Mouse (Mus musculus) myocyte (in vitro differentiated cells): ENCODE data around the gene Slc25a45. TPM values are rescaled to one million over a fixed set of nuclear protein-coding genes. Genes with fewer than 3 reads are reported as not detected.
A peak's percentile ranks its signal among the peaks of the same experiment; 100 is the strongest.

Source experiments
- H3K27me3 ChIP-seq: one replicate; pipeline ENCODE4 v1.6.1; 2011; ENCODE audit not compliant: control insufficient read depth, insufficient read depth, insufficient read length
- H3K36me3 ChIP-seq: one replicate; pipeline ENCODE4 v1.6.1; 2011; ENCODE audit not compliant: control insufficient read depth, insufficient read depth
- H3K4me2 ChIP-seq: one replicate; pipeline ENCODE4 v1.6.1; 2011; ENCODE audit warnings: low read depth, control low read depth
- H3K4me3 ChIP-seq: one replicate; pipeline ENCODE4 v1.5.1; 2011; ENCODE audit warnings: mild to moderate bottlenecking, control low read depth, moderate library complexity
- H3K79me2 ChIP-seq: one replicate; pipeline ENCODE4 v1.6.1; 2011; ENCODE audit not compliant: control insufficient read depth, insufficient read depth
- H3ac ChIP-seq: one replicate; pipeline ENCODE4 v1.6.1; 2011; ENCODE audit not compliant: control insufficient read depth, insufficient read length
- CEBPB ChIP-seq: IDR thresholded peaks from 2 replicates; pipeline ENCODE4 v1.6.1; 2011; ENCODE audit warnings: mild to moderate bottlenecking, moderate library complexity; ENCODE audit not compliant: poor library complexity, insufficient read depth, severe bottlenecking
- E2F4 ChIP-seq: IDR thresholded peaks from one replicate; pipeline ENCODE4 v1.6.1; 2011; ENCODE audit warnings: mild to moderate bottlenecking, control low read depth, moderate library complexity; ENCODE audit not compliant: insufficient read depth
- MAX ChIP-seq: IDR thresholded peaks from one replicate; pipeline ENCODE4 v1.6.1; 2011; ENCODE audit warnings: low read depth, mild to moderate bottlenecking, control low read depth
- MYOD1 ChIP-seq, 3 experiments: IDR thresholded peaks; one replicate each; pipeline ENCODE4 v1.6.1; 2011; ENCODE audit warnings: control low read depth in 2 of 3, low read depth in 2 of 3, mild to moderate bottlenecking in 2 of 3, moderate library complexity in 1 of 3; ENCODE audit not compliant: insufficient read length in 2 of 3, control insufficient read depth in 1 of 3
- MYOG ChIP-seq, 3 experiments: IDR thresholded peaks; one replicate each; pipeline ENCODE4 v1.6.1; 2011; ENCODE audit warnings: control low read depth in 2 of 3, low read depth in 2 of 3, mild to moderate bottlenecking in 2 of 3; ENCODE audit not compliant: insufficient read length in 2 of 3, control insufficient read depth in 1 of 3, insufficient read depth in 1 of 3
- POLR2A ChIP-seq: IDR thresholded peaks from one replicate; pipeline ENCODE4 v1.6.1; 2011; ENCODE audit warnings: low read depth, mild to moderate bottlenecking, control low read depth, moderate library complexity; ENCODE audit not compliant: insufficient read length
- POLR2AphosphoS2 ChIP-seq: IDR thresholded peaks from one replicate; pipeline ENCODE4 v1.6.1; 2011; ENCODE audit warnings: low read depth, control low read depth; ENCODE audit not compliant: insufficient read length
- REST ChIP-seq: IDR thresholded peaks from one replicate; pipeline ENCODE4 v1.6.1; 2011; ENCODE audit warnings: mild to moderate bottlenecking, control low read depth, moderate library complexity; ENCODE audit not compliant: insufficient read depth, insufficient read length
- SRF ChIP-seq: IDR thresholded peaks from one replicate; pipeline ENCODE4 v1.6.1; 2011; ENCODE audit warnings: low read depth; ENCODE audit not compliant: control insufficient read depth, insufficient read length
- TCF12 ChIP-seq: IDR thresholded peaks from one replicate; pipeline ENCODE4 v1.6.1; 2011; ENCODE audit warnings: mild to moderate bottlenecking, control low read depth; ENCODE audit not compliant: poor library complexity, insufficient read depth, severe bottlenecking
- TCF3 ChIP-seq: IDR thresholded peaks from one replicate; pipeline ENCODE4 v1.6.1; 2011; ENCODE audit warnings: low read depth, control low read depth; ENCODE audit not compliant: insufficient read length
- USF1 ChIP-seq: IDR thresholded peaks from one replicate; pipeline ENCODE4 v1.6.1; 2011; ENCODE audit warnings: low read depth, mild to moderate bottlenecking, control low read depth, moderate library complexity
- polyA plus RNA-seq: library from polyadenylated mRNA; unstranded; fragments of >200 nt; fragmentation: generic; extraction: Trizol; gene quantifications from one replicate; pipeline ENCODE4 v1.2.1, GENCODE M21; 2012; ENCODE audit warnings: missing spikeins

Gene Slc25a45
- polyA plus RNA-seq, 1 experiment, result 5.2 TPM

GRCm38 (mm10) chr19:5831958-5832320 lies 45.7 kb upstream of the Slc25a45 start:
- Histone ChIP-seq H3K79me2 (peaks cover 28% of the 10 kb centered on the region), H3K36me3 (peaks cover 11% of the 10 kb centered on the region), H3K27me3 (no peaks in the 10 kb centered on the region), H3K4me2 (peak overlapping the region; percentile 87), H3ac (no peak overlapping the region), H3K4me3 (no peak overlapping the region)
- TF ChIP-seq SRF (no peak), E2F4 (no peak), POLR2A (peak; percentile 67), TCF12 (no peak), POLR2AphosphoS2 (peak; percentile 92), MYOD1 (IDR thresholded peaks at IDR 0.05; ENCODE audit: control insufficient read depth in 1 of 3, insufficient read length in 2 of 3, low read depth in 2 of 3) (no peak)

DNA sequence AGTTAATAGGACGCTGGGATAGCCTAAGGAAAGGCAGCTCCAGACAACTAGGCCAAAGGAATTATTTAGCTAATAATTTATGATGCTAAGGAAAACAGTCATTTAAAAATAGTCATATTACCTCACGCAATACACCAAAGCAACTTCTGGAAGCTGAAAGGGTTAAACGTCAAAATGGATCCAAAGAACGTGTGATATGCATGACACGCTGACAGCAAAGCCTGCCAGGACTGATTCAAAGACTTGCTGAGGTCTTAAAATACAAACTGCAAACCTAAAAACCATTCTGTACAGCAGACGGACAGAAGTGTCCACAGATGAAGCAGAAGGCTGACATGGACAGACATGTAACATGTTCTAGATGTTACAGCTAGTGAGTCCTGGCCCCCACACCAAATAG lies 45.3 kb upstream of the Slc25a45 start:
- H3K36me3 ChIP-seq, result peaks cover 7% of the 10 kb centered on the region
- H3K4me3 ChIP-seq, result no peak overlapping the region
- H3K27me3 ChIP-seq, result no peaks in the 10 kb centered on the region
- H3K79me2 ChIP-seq, result peaks cover 31% of the 10 kb centered on the region
- H3ac ChIP-seq, result no peak overlapping the region
- peak; percentile 80 for TF ChIP-seq POLR2AphosphoS2
- no peak for TF ChIP-seq TCF12
- peak overlapping the region; percentile 87 for H3K4me2 ChIP-seq

DNA sequence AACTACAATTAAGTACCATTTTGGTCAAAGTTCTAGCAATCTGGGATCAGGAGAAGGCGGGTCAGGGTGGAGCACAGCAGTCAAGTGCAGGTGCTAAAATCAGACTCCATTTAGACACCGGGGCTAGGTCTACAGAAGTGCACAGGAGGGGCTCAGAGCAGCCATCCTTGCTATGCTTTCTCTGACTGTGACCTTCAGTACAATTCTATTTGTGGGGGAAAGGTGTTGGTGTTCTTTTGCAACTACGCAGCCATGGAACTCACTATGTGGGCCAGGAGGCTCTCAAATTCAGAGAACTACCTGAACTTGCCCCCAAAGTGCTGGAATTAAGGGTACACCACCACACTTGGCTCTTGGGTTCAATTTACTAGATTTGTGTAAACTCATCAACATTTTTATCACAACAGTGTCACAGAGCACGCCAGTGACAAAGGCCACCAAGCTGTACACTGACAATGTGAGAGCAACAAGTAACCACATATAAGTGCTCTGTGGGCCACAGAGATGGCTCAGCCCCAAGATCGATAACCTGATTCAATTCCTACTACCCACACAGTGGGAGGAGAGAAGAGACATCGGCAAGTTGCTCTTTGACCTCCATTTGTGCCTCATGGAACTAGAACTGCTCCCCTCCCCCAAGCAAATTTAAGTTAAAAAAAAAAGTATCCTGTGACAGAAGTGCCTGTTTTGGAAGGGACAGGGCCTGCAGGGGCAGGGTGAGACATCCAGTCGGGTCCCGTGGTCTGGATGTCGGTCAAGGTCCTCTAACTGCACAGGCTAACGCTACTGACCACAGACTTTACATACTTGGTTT lies 44.1 kb upstream of the Slc25a45 start:
- Histone ChIP-seq H3K36me3 (no peaks in the 10 kb centered on the region), H3K79me2 (peaks cover 41% of the 10 kb centered on the region), H3K4me3 (no peak overlapping the region), H3K27me3 (no peaks in the 10 kb centered on the region), H3ac (no peak overlapping the region), H3K4me2 (peak overlapping the region; percentile 87)
- TF ChIP-seq TCF3 (no peak), REST (no peak), MYOD1 (IDR thresholded peaks at IDR 0.05; ENCODE audit: control insufficient read depth in 1 of 3, insufficient read length in 2 of 3, low read depth in 2 of 3) (no peak), CEBPB (no peak), POLR2AphosphoS2 (peak; percentile 88), MAX (no peak), POLR2A (peak; percentile 49), TCF12 (no peak), SRF (no peak), E2F4 (no peak), MYOG (IDR thresholded peaks at IDR 0.05; ENCODE audit: control insufficient read depth in 1 of 3, insufficient read depth in 1 of 3, insufficient read length in 2 of 3, low read depth in 2 of 3) (no peak), USF1 (no peak)

DNA sequence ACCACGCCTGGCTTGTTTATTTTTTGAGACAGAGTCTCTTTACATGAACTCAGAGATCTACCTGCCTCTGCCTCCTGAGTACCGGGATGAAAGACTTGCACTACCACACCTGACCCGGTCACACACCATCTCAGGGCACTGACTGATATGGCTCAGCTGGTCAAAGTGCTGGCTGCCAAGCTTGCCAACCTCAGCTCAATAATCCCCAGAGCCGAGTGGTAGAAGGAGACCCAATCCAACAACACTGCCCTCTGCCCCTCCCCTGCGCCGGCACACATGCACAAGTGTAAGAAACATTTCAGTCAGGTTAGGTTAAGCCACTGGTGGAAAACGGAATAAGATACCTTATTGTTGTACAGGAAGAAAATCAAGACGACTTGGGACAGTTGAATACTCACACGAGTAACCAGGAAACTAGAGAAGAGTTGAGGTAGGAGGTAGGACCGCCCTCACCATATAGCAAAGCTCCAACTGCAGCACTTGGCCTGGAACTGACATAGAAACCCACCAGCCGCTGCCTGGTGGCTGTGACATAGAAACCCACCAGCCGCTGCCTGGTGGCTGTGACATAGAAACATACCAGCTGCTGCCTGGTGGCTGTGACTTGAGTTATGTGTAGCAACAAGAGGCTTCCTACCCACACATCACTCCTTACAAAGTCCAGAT lies 43.2 kb upstream of the Slc25a45 start:
- Histone ChIP-seq H3K36me3 (no peaks in the 10 kb centered on the region), H3K27me3 (no peaks in the 10 kb centered on the region), H3K4me3 (no peak overlapping the region), H3K4me2 (peak overlapping the region; percentile 87), H3ac (no peak overlapping the region), H3K79me2 (peaks cover 50% of the 10 kb centered on the region)
- TF ChIP-seq USF1 (no peak), MYOD1 (IDR thresholded peaks at IDR 0.05; ENCODE audit: control insufficient read depth in 1 of 3, insufficient read length in 2 of 3, low read depth in 2 of 3) (peak in 1 of 3 experiments; percentile 9), TCF12 (no peak), POLR2A (peak; percentile 55), POLR2AphosphoS2 (peak; percentile 68)

GRCm38 (mm10) chr19:5835054-5835921 lies 42.3 kb upstream of the Slc25a45 start:
- TF ChIP-seq POLR2AphosphoS2, result peak; percentile 97
- TF ChIP-seq MYOG (IDR thresholded peaks at IDR 0.05; ENCODE audit: control insufficient read depth in 1 of 3, insufficient read depth in 1 of 3, insufficient read length in 2 of 3, low read depth in 2 of 3), result peak in 1 of 3 experiments; percentile 64
- no peak for TF ChIP-seq MAX
- peak in 2 of 3 experiments; percentile 54 to 65 for TF ChIP-seq MYOD1 (IDR thresholded peaks at IDR 0.05; ENCODE audit: control insufficient read depth in 1 of 3, insufficient read length in 2 of 3, low read depth in 2 of 3)
- peak; percentile 77 for TF ChIP-seq POLR2A
- TF ChIP-seq REST, result no peak
- Histone ChIP-seq H3K79me2 (peaks cover 58% of the 10 kb centered on the region), H3K27me3 (no peaks in the 10 kb centered on the region), H3K4me3 (no peak overlapping the region), H3ac (no peak overlapping the region), H3K36me3 (no peaks in the 10 kb centered on the region), H3K4me2 (peak overlapping the region; percentile 87)
